Mouse (Mus musculus) liver, adult 2 months (tissue): ENCODE measurements around the gene Dysf. TPM values are rescaled to one million over a fixed set of nuclear protein-coding genes. Genes with fewer than 3 reads are reported as not detected.

Experiments
- DNase-seq: peaks from one replicate; pipeline ENCODE4 v3.0.0-alpha.2; 2011; ENCODE audit warnings: low read depth, low spot score; ENCODE audit errors: extremely low read depth
- H3K27ac ChIP-seq: fragments of 200-500 bp; replicated peaks from 2 replicates; pipeline ENCODE4 v1.5.1; 2012; ENCODE audit warnings: low read depth, mild to moderate bottlenecking, control low read depth, inconsistent platforms, low read length; ENCODE audit not compliant: insufficient read depth
- H3K27me3 ChIP-seq: fragments of 200-500 bp; 2 replicates; pipeline ENCODE4 v1.6.1; 2012; ENCODE audit warnings: mild to moderate bottlenecking, moderate library complexity, low read length, inconsistent platforms; ENCODE audit not compliant: control insufficient read depth, insufficient read depth
- H3K36me3 ChIP-seq: fragments of 200-500 bp; 2 replicates; pipeline ENCODE4 v1.6.1; 2012; ENCODE audit warnings: low read length, inconsistent platforms; ENCODE audit not compliant: control insufficient read depth, insufficient read depth
- H3K4me1 ChIP-seq: fragments of 200-500 bp; 2 replicates; pipeline ENCODE4 v1.6.1; 2011; ENCODE audit warnings: low read length; ENCODE audit not compliant: control insufficient read depth, insufficient read depth
- H3K4me3 ChIP-seq: fragments of 200-500 bp; 2 replicates; pipeline ENCODE4 v1.5.1; 2011; ENCODE audit warnings: low read depth, mild to moderate bottlenecking, control low read depth, low read length, moderate library complexity; ENCODE audit not compliant: insufficient read depth
- H3K79me2 ChIP-seq: fragments of 200-500 bp; 2 replicates; pipeline ENCODE4 v1.6.1; 2012; ENCODE audit warnings: inconsistent platforms, mild to moderate bottlenecking, low read length, moderate library complexity; ENCODE audit not compliant: control insufficient read depth, insufficient read depth
- H3K9ac ChIP-seq: fragments of 200-500 bp; 2 replicates; pipeline ENCODE4 v1.6.1; 2012; ENCODE audit warnings: low read depth, mild to moderate bottlenecking, control low read depth, inconsistent platforms, low read length
- CTCF ChIP-seq: fragments of 200-500 bp; IDR thresholded peaks from 2 replicates; pipeline ENCODE4 v1.5.1; 2011; ENCODE audit warnings: low read depth, low read length, control low read depth
- POLR2A ChIP-seq: fragments of 200-500 bp; IDR thresholded peaks from 2 replicates; pipeline ENCODE4 v1.6.1; 2011; ENCODE audit warnings: low read length, control low read depth; ENCODE audit not compliant: insufficient read depth; ENCODE audit errors: extremely low read depth
- WGBS: fragments of 180-500 bp; shearing (Covaris S2); methylation state at CpG from one replicate; pipeline ENCODE4 v1.1.7; 2018; 5-methylcytosine and 5-hydroxymethylcytosine counted together
- polyA plus RNA-seq: library from polyadenylated mRNA; depleted of rRNA; stranded (reverse); fragments of >200 nt; gene quantifications from 2 replicates; pipeline ENCODE4 v1.2.3, GENCODE M21; 2012
- total RNA-seq: library from RNA; depleted of rRNA; stranded (reverse); fragments of >200 nt; gene quantifications from 2 replicates; pipeline ENCODE4 v1.2.3, GENCODE M21; 2014

Gene Dysf
- total and polyA plus RNA-seq, 2 experiments: 2.4 to 3.3 TPM

GRCm38 (mm10) chr6:84106082-84106481 lies 97.7 kb downstream of the Dysf start:
- peaks cover 4% of the 10 kb centered on the region; the same call in 1 of the 2 replicates for H3K27me3 ChIP-seq
- H3K4me3 ChIP-seq: no peak overlapping the region
- no peaks in the 10 kb centered on the region for H3K79me2 ChIP-seq
- H3K4me1 ChIP-seq: no peaks in the 10 kb centered on the region
- no peaks in the 10 kb centered on the region for H3K36me3 ChIP-seq
- H3K9ac ChIP-seq: no peak overlapping the region
- H3K27ac ChIP-seq: no peak overlapping the region
- WGBS: 33% methylated on average over 12 of the region's 12 CpGs
- no peak for TF ChIP-seq POLR2A
- no peak for DNase-seq

DNA sequence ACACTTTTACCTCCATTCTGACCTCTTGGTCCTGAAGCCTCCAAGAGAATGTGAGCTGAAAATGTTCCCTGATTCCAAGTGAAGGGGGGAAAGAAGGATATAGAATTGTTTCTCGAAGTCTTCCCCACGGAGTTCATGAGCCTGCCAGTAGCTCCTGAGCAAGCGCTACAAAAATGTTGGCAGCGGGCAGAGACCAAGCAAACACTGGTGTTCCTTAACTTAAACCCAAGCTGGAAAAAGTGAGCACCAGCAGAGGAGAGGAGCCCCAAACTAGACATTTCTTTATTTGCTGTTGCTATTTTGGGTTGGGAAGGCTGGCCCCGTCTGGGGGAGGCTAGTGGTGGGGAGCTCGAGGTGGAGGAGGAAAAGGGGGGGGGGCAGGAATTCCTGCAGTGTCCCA lies 102.0 kb downstream of the Dysf start:
- H3K36me3 ChIP-seq: no peaks in the 10 kb centered on the region
- H3K4me1 ChIP-seq: no peaks in the 10 kb centered on the region
- no peak overlapping the region for H3K9ac ChIP-seq
- TF ChIP-seq CTCF (no peak), POLR2A (no peak)
- WGBS: 63% methylated on average over 6 of the region's 6 CpGs
- H3K79me2 ChIP-seq: no peaks in the 10 kb centered on the region
- no peak overlapping the region for H3K27ac ChIP-seq
- DNase-seq: no peak
- peaks cover 4% of the 10 kb centered on the region; the same call in 1 of the 2 replicates for H3K27me3 ChIP-seq
- H3K4me3 ChIP-seq: no peak overlapping the region

DNA sequence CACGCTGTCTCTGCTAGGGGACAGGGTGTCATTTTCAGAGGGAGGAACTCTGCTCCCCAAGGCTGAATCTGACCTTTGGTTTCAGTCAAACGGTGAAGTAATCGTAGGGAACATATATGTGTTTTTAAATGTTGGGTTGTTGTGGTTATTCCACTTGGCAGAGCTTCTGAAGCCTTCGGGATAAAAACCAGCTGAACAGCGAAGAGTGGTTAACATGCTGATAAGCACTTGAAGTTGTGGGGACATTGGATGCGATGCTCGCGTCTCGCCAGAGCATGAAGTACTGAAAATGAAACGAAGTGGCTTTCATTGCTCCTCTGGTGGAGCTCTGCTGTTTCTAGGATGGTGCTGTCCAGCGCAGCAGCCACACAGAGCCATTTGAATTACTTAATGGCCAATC lies 102.7 kb downstream of the Dysf start:
- WGBS: 74% methylated on average over 11 of the region's 11 CpGs
- H3K27ac ChIP-seq: no peak overlapping the region

GRCm38 (mm10) chr6:84119731-84120530 lies 111.5 kb downstream of the Dysf start:
- no peak overlapping the region for H3K27ac ChIP-seq
- no peak for DNase-seq

More for the DNA sequence above, 102.7 kb downstream of the Dysf start:
- Histone ChIP-seq H3K4me3 (no peak overlapping the region), H3K36me3 (no peaks in the 10 kb centered on the region), H3K4me1 (no peaks in the 10 kb centered on the region), H3K9ac (no peak overlapping the region), H3K27me3 (peaks cover 4% of the 10 kb centered on the region; the same call in 1 of the 2 replicates), H3K79me2 (no peaks in the 10 kb centered on the region)
- TF ChIP-seq POLR2A (no peak), CTCF (no peak)
- DNase-seq: no peak

DNA sequence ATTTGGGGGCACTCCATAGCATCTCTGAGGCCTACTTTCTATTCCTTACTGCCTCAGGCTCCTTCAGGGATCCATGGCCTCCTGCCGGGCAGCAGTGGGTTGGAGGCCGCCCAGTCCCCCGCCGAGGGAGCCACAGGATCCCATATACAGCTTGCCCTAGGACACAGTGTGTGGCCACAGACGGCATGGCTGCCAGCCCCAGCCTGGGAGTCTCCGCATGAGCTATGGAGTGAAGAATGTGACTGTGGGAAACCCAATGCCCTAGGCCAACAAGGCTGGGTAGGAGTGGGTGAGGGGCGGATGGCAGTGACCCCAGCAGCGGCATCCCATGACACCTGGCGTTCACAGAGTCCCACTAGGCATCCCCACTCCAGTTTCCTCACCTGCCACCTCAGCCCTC lies 116.2 kb downstream of the Dysf start:
- TF ChIP-seq POLR2A: no peak
- no peak for TF ChIP-seq CTCF
- no peak for DNase-seq
- H3K36me3 ChIP-seq: no peaks in the 10 kb centered on the region
- H3K79me2 ChIP-seq: no peaks in the 10 kb centered on the region
- no peak overlapping the region for H3K4me3 ChIP-seq
- no peaks in the 10 kb centered on the region for H3K27me3 ChIP-seq
- no peak overlapping the region for H3K9ac ChIP-seq
- H3K4me1 ChIP-seq: no peaks in the 10 kb centered on the region
- H3K27ac ChIP-seq: no peak overlapping the region
- 94% methylated on average over 9 of the region's 9 CpGs for WGBS

More at GRCm38 (mm10) chr6:84119731-84120530, 111.5 kb downstream of the Dysf start:
- 71% methylated on average over 24 of the region's 24 CpGs for WGBS
- Histone ChIP-seq H3K4me3 (no peak overlapping the region), H3K79me2 (no peaks in the 10 kb centered on the region), H3K27me3 (no peaks in the 10 kb centered on the region), H3K9ac (no peak overlapping the region), H3K36me3 (no peaks in the 10 kb centered on the region), H3K4me1 (no peaks in the 10 kb centered on the region)
- no peak for TF ChIP-seq CTCF
- TF ChIP-seq POLR2A: no peak

DNA sequence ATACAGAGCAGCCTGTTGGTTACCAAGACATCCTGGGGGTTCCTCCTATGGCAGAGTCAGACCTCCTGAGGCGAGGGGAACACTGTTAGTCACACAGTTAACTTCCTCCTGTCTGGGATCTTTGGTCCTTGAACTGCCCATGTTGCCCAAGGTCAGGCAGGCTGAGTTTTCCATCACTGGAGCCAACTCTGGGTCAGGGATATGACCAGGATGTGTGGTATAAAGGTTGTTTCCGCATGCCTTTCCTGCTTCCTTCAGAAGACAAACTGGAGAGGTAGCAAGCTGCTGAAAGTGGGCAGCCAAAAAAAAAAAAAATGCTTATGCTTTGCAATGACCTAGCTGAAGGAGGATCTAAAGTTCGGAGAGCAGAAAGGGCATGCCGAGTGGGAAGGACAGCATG lies 116.7 kb downstream of the Dysf start:
- no peaks in the 10 kb centered on the region for H3K4me1 ChIP-seq
- WGBS: 75% methylated on average over 4 of the region's 4 CpGs
- TF ChIP-seq POLR2A (no peak), CTCF (no peak)

More for the DNA sequence above, 116.7 kb downstream of the Dysf start:
- no peak for DNase-seq
- Histone ChIP-seq H3K27me3 (no peaks in the 10 kb centered on the region), H3K27ac (no peak overlapping the region), H3K4me3 (no peak overlapping the region), H3K79me2 (no peaks in the 10 kb centered on the region), H3K9ac (no peak overlapping the region), H3K36me3 (no peaks in the 10 kb centered on the region)
